Mouse (Mus musculus) MEL (cell line): ENCODE data around the gene Mdk. TPM values are rescaled to one million over a fixed set of nuclear protein-coding genes. Genes with fewer than 3 reads are reported as not detected.

Source experiments
- DNase-seq: peaks from one replicate; pipeline ENCODE4 v3.0.0; 2011; ENCODE audit warnings: low read depth, low spot score
- H3K27ac ChIP-seq: 2 replicates; pipeline ENCODE4 v1.5.1; 2012; ENCODE audit warnings: low read depth, mild to moderate bottlenecking, control low read depth, low read length, moderate library complexity; ENCODE audit not compliant: control insufficient read depth
- H3K27me3 ChIP-seq, 2 experiments: fragments of 150-350 bp in 1 of 2; sonication (generic) in 1 of 2; 2 replicates each; pipeline ENCODE4 v1.6.1; 2012; ENCODE audit warnings: low read length in 2 of 2, mild to moderate bottlenecking in 2 of 2, improper control_type of control experiment in 1 of 2, moderate library complexity in 1 of 2; ENCODE audit not compliant: insufficient read depth in 2 of 2, control insufficient read depth in 1 of 2
- H3K36me3 ChIP-seq, 2 experiments: 2 replicates each; pipeline ENCODE4 v1.6.1; 2012 to 2014; ENCODE audit warnings: low read length in 2 of 2, improper control_type of control experiment in 1 of 2, inconsistent platforms in 1 of 2, mild to moderate bottlenecking in 1 of 2; ENCODE audit not compliant: insufficient read depth in 2 of 2, control insufficient read depth in 1 of 2
- H3K4me1 ChIP-seq, 2 experiments: fragments of 150-350 bp in 1 of 2; sonication (generic) in 1 of 2; 2 replicates each; pipeline ENCODE4 v1.6.1; 2012; ENCODE audit warnings: low read length in 2 of 2, improper control_type of control experiment in 1 of 2, mild to moderate bottlenecking in 1 of 2; ENCODE audit not compliant: insufficient read depth in 2 of 2, control insufficient read depth in 1 of 2
- H3K4me3 ChIP-seq, 2 experiments: fragments of 150-350 bp in 1 of 2; sonication (generic) in 1 of 2; 2 replicates each; pipeline ENCODE4 v1.5.1; 2012; ENCODE audit warnings: low read depth in 2 of 2, low read length in 2 of 2, mild to moderate bottlenecking in 2 of 2, moderate library complexity in 2 of 2, control low read depth in 1 of 2, improper control_type of control experiment in 1 of 2; ENCODE audit not compliant: control insufficient read depth in 1 of 2, insufficient read depth in 1 of 2
- H3K79me2 ChIP-seq: 2 replicates; pipeline ENCODE4 v1.6.1; 2012; ENCODE audit warnings: mild to moderate bottlenecking, low read length, moderate library complexity; ENCODE audit not compliant: control insufficient read depth, poor library complexity, insufficient read depth
- H3K9ac ChIP-seq: 2 replicates; pipeline ENCODE4 v1.6.1; 2012; ENCODE audit warnings: low read depth, mild to moderate bottlenecking, control low read depth, low read length, moderate library complexity; ENCODE audit not compliant: control insufficient read depth, poor library complexity, severe bottlenecking
- H3K9me3 ChIP-seq: fragments of 150-350 bp; sonication (generic); replicated peaks from 2 replicates; pipeline ENCODE4 v1.6.1; 2012; ENCODE audit warnings: mild to moderate bottlenecking, low read length, improper control_type of control experiment, moderate library complexity; ENCODE audit not compliant: insufficient read depth
- CHD1 ChIP-seq: IDR thresholded peaks from 2 replicates; pipeline ENCODE4 v1.6.1; 2012; ENCODE audit warnings: low read depth, mild to moderate bottlenecking, inconsistent platforms, low read length, improper control_type of control experiment
- CTCF ChIP-seq, 3 experiments: IDR thresholded peaks in 2 of 3; conservative IDR thresholded peaks in 1 of 3; 2 replicates each; pipeline ENCODE4 v1.5.1; 2011 to 2012; ENCODE audit warnings: low read length in 3 of 3, low read depth in 2 of 3, mild to moderate bottlenecking in 2 of 3, improper control_type of control experiment in 1 of 3, inconsistent platforms in 1 of 3, mixed read lengths in 1 of 3, moderate library complexity in 1 of 3; ENCODE audit not compliant: control insufficient read depth in 1 of 3, insufficient read depth in 1 of 3, poor library complexity in 1 of 3, severe bottlenecking in 1 of 3
- E2F4 ChIP-seq: IDR thresholded peaks from 2 replicates; pipeline ENCODE4 v1.6.1; 2011; ENCODE audit warnings: low read depth, low read length, improper control_type of control experiment, borderline replicate concordance
- EP300 ChIP-seq, 2 experiments: IDR thresholded peaks; 2 replicates each; pipeline ENCODE4 v1.6.1; 2011; ENCODE audit warnings: improper control_type of control experiment in 2 of 2, low read length in 2 of 2, low read depth in 1 of 2, mild to moderate bottlenecking in 1 of 2
- GABPA ChIP-seq: IDR thresholded peaks from 2 replicates; pipeline ENCODE4 v1.6.1; 2012; ENCODE audit warnings: low read depth, mild to moderate bottlenecking, inconsistent platforms, low read length, improper control_type of control experiment, moderate library complexity
- HCFC1 ChIP-seq: IDR thresholded peaks from 2 replicates; pipeline ENCODE4 v1.6.1; 2012; ENCODE audit warnings: low read depth, mild to moderate bottlenecking, inconsistent platforms, low read length, improper control_type of control experiment, moderate library complexity
- JUND ChIP-seq: IDR thresholded peaks from 2 replicates; pipeline ENCODE4 v1.6.1; 2011; ENCODE audit warnings: low read depth, mild to moderate bottlenecking, improper control_type of control experiment, low read length
- MAX ChIP-seq: IDR thresholded peaks from 2 replicates; pipeline ENCODE4 v1.6.1; 2011; ENCODE audit warnings: low read length, improper control_type of control experiment
- MAZ ChIP-seq: IDR thresholded peaks from 2 replicates; pipeline ENCODE4 v1.6.1; 2012; ENCODE audit warnings: low read depth, mild to moderate bottlenecking, inconsistent platforms, low read length, improper control_type of control experiment
- MXI1 ChIP-seq: IDR thresholded peaks from 2 replicates; pipeline ENCODE4 v1.6.1; 2011; ENCODE audit warnings: mild to moderate bottlenecking, low read depth, low read length, improper control_type of control experiment
- MYB ChIP-seq: IDR thresholded peaks from 2 replicates; pipeline ENCODE4 v1.6.1; 2011; ENCODE audit warnings: mild to moderate bottlenecking, low read depth, low read length, improper control_type of control experiment
- MYC ChIP-seq: IDR thresholded peaks from 2 replicates; pipeline ENCODE4 v1.6.1; 2011; ENCODE audit warnings: low read depth, mild to moderate bottlenecking, low read length, improper control_type of control experiment, moderate library complexity
- NELFE ChIP-seq: IDR thresholded peaks from 2 replicates; pipeline ENCODE4 v1.6.1; 2011; ENCODE audit warnings: low read depth, low read length, improper control_type of control experiment
- POLR2A ChIP-seq, 2 experiments: IDR thresholded peaks; 2 replicates each; pipeline ENCODE4 v1.6.1; 2011 to 2012; ENCODE audit warnings: low read length in 2 of 2, mild to moderate bottlenecking in 2 of 2, control low read depth in 1 of 2, improper control_type of control experiment in 1 of 2, low read depth in 1 of 2, moderate library complexity in 1 of 2; ENCODE audit not compliant: control insufficient read depth in 1 of 2, insufficient read depth in 1 of 2, poor library complexity in 1 of 2
- POLR2AphosphoS2 ChIP-seq: IDR thresholded peaks from 2 replicates; pipeline ENCODE4 v1.6.1; 2011; ENCODE audit warnings: low read length, improper control_type of control experiment
- RCOR1 ChIP-seq: IDR thresholded peaks from 2 replicates; pipeline ENCODE4 v1.6.1; 2012; ENCODE audit warnings: low read depth, mild to moderate bottlenecking, inconsistent platforms, low read length, improper control_type of control experiment
- SIN3A ChIP-seq: IDR thresholded peaks from 2 replicates; pipeline ENCODE4 v1.6.1; 2012; ENCODE audit warnings: low read length, improper control_type of control experiment, inconsistent platforms
- ZMIZ1 ChIP-seq: IDR thresholded peaks from 2 replicates; pipeline ENCODE4 v1.6.1; 2012; ENCODE audit warnings: low read depth, mild to moderate bottlenecking, inconsistent platforms, low read length, improper control_type of control experiment, moderate library complexity
- ZNF384 ChIP-seq: IDR thresholded peaks from 2 replicates; pipeline ENCODE4 v1.6.1; 2012; ENCODE audit warnings: low read depth, mild to moderate bottlenecking, inconsistent platforms, low read length, improper control_type of control experiment
- polyA plus RNA-seq, 2 experiments: library from polyadenylated mRNA; stranded (reverse) in 1 of 2; unstranded in 1 of 2; fragments of >175 nt in 1 of 2; fragments of >200 nt in 1 of 2; gene quantifications; 2 replicates each; pipeline versions ENCODE4 v1.2.1 to v1.2.4; 2012; ENCODE audit warnings: low replicate concordance in 2 of 2, low read depth in 1 of 2; ENCODE audit not compliant: insufficient read length in 2 of 2, insufficient read depth in 1 of 2, missing spikeins in 1 of 2
- total RNA-seq: library from RNA; depleted of rRNA; stranded (reverse); fragments of 300-350 nt; gene quantifications from 2 replicates; pipeline ENCODE4 v1.2.3, GENCODE M21; 2012

Gene Mdk
- total and polyA plus RNA-seq, 3 experiments, result 0.19 to 3.4 TPM; not detected in 1

GRCm38 (mm10) chr2:91922586-91923414, 9.3 kb downstream of the Mdk start (continued):
- TF ChIP-seq MYB (no peak), E2F4 (no peak)
- TF ChIP-seq, all 39 proteins: peak for 14

GRCm38 (mm10) chr2:91921790-91922570, 10.1 kb downstream of the Mdk start:
- H3K9ac ChIP-seq, result peak overlapping the region; percentile 85
- H3K4me3 ChIP-seq, result peak overlapping the region; percentile 70 to 75
- H3K9me3 ChIP-seq, result no peaks in the 10 kb centered on the region
- H3K4me1 ChIP-seq, result peaks cover 6 to 24% of the 10 kb centered on the region in 2 experiments
- peak overlapping the region; percentile 84 for H3K27ac ChIP-seq
- peaks cover 0 to 10% of the 10 kb centered on the region in 2 experiments; a peak in 2 of 4 replicates for H3K36me3 ChIP-seq
- TF ChIP-seq CTCF (IDR thresholded peaks at IDR 0.05 in 2 of 3, conservative IDR thresholded peaks at IDR 0.05 in 1 of 3; ENCODE audit: control insufficient read depth in 1 of 3, insufficient read depth in 1 of 3, low read depth in 2 of 3, low read length in 3 of 3, poor library complexity in 1 of 3, severe bottlenecking in 1 of 3) (peak; percentile 37 to 81 (median 60); a peak in 5 of 6 replicates), MYB (no peak), MAZ (peak; percentile 93), POLR2AphosphoS2 (no peak), NELFE (peak; percentile 36), MXI1 (peak; percentile 46; the same call in 1 of the 2 replicates), HCFC1 (peak; percentile 45; the same call in 1 of the 2 replicates), CHD1 (no peak), EP300 (IDR thresholded peaks at IDR 0.05; ENCODE audit: low read depth in 1 of 2, low read length in 2 of 2) (0 out of 4 replicates have a peak, but pooled peaks of 1 of the 2 experiments have one; percentile 0), POLR2A (IDR thresholded peaks at IDR 0.05; ENCODE audit: control insufficient read depth in 1 of 2, insufficient read depth in 1 of 2, low read depth in 1 of 2, low read length in 2 of 2, poor library complexity in 1 of 2) (peak in 1 of 2 experiments; percentile 39; a peak in 1 of 4 replicates), MYC (0 out of 2 replicates have a peak, but pooled peaks have one; percentile 2), SIN3A (peak; percentile 67), GABPA (no peak), JUND (no peak), ZNF384 (no peak), MAX (peak; percentile 33; the same call in 1 of the 2 replicates), RCOR1 (0 out of 2 replicates have a peak, but pooled peaks have one; percentile 8), ZMIZ1 (peak; percentile 62; the same call in 1 of the 2 replicates)
- no peaks in the 10 kb centered on the region for H3K27me3 ChIP-seq
- peaks cover 34% of the 10 kb centered on the region for H3K79me2 ChIP-seq
- peak; percentile 86 for DNase-seq
